Comparison of ENCODE assay signal across 19 mouse cellular contexts in the genomic region with DNA sequence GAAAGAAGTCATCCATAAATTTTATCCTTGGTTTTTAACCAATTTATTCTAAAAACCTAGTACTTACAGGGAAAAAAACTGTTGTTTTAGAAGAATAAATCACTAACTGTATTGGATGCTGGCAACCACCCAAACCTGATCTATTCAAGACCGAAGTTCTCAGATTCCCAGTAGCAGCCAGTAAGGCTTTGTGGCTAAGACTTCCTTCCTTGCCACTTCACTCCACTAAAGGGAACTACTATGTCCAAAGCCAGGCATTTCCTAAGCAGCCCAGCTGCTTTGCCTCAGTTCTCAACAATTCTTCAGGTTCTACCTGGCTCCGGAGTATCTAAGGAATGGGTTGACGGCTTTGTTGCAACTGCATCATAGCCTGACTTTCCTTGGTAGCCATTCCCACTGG. TPM values are rescaled to one million over a fixed set of nuclear protein-coding genes. Genes with fewer than 3 reads are reported as not detected.
DNase-seq lines count a peak whose midpoint lies in the region; ATAC-seq and TF ChIP-seq lines count a peak whose summit lies in the region.
"Had no signal": no experiment of that assay in that cellular context is flagged by ENCODE, and none has a peak within 500 bp of the region (broad histone marks: within the 10 kb centered on the region; RNA-seq: fewer than 3 reads in every experiment).

No protein-coding gene starts in this region.

- H3K9me3 ChIP-seq in heart, embryonic 13.5 days: no peaks in the 10 kb centered on the region
- H3K9me3 ChIP-seq in limb, embryonic 14.5 days (ENCODE audit: control insufficient read depth, low read length): no peaks in the 10 kb centered on the region
- H3K9me3 ChIP-seq in limb, embryonic 10.5 days (replicated peaks): no peaks in the 10 kb centered on the region
- H3K9me3 ChIP-seq: forebrain, embryonic 12.5 days; midbrain, embryonic 12.5 days had no signal

- H3K27ac ChIP-seq in heart, embryonic 13.5 days (replicated peaks): 0 out of 2 replicates have a peak overlapping the region, but pooled peaks have one; percentile 24
- no peak overlapping the region for H3K27ac ChIP-seq in limb, embryonic 14.5 days (replicated peaks; ENCODE audit: low read depth, low read length)
- H3K27ac ChIP-seq in limb, embryonic 10.5 days: no peak overlapping the region
- H3K27ac ChIP-seq: forebrain, embryonic 12.5 days; midbrain, embryonic 12.5 days had no signal

- H3K4me3 ChIP-seq in heart, embryonic 13.5 days: no peak overlapping the region
- no peak overlapping the region for H3K4me3 ChIP-seq in limb, embryonic 14.5 days (replicated peaks; ENCODE audit: low read length)
- no peak overlapping the region for H3K4me3 ChIP-seq in limb, embryonic 10.5 days
- H3K4me3 ChIP-seq: forebrain, embryonic 12.5 days; midbrain, embryonic 12.5 days had no signal

- H3K4me1 ChIP-seq in heart, embryonic 13.5 days: peaks cover 27% of the 10 kb centered on the region
- no peaks in the 10 kb centered on the region for H3K4me1 ChIP-seq in limb, embryonic 14.5 days (ENCODE audit: control insufficient read depth, insufficient read depth, low read length)
- H3K4me1 ChIP-seq in limb, embryonic 10.5 days: no peaks in the 10 kb centered on the region
- H3K4me1 ChIP-seq: forebrain, embryonic 12.5 days; midbrain, embryonic 12.5 days had no signal

- no peak for DNase-seq in heart, postnatal 36 days
- peak; percentile 19 for DNase-seq in limb, embryonic 14.5 days (ENCODE audit: low spot score)
- DNase-seq in limb, embryonic 10.5 days (ENCODE audit: low spot score): no peak
- DNase-seq in brain, embryonic 14.5 days (ENCODE audit: low read depth): peak; percentile 20
- DNase-seq in cerebellum, postnatal 36 days: no peak
- DNase-seq: adrenal gland, adult 2 months; cerebellum, adult 9-10 months; embryo, embryonic 11 days; kidney, adult 11 months; layer of hippocampus, postnatal 36 days; lung, adult 2 months; retina, postnatal 1 day; right cerebral cortex, postnatal 4 days had no signal

- intact Hi-C loops in heart, postnatal 36 days (cut with DNase I): no loop called here

- H3K9ac ChIP-seq in heart, embryonic 13.5 days: no peak overlapping the region
- H3K9ac ChIP-seq in limb, embryonic 14.5 days (ENCODE audit: low read depth, low read length, severe bottlenecking): no peak overlapping the region
- H3K9ac ChIP-seq: forebrain, embryonic 12.5 days; midbrain, embryonic 12.5 days had no signal

- 77% methylated on average over 3 of the region's 3 CpGs for WGBS in heart, embryonic 13.5 days
- WGBS in limb, embryonic 14.5 days: 77% methylated on average over 3 of the region's 3 CpGs
- 95% methylated on average over 3 of the region's 3 CpGs for WGBS in limb, embryonic 10.5 days

- no peak for TF ChIP-seq POLR2A in limb, embryonic 14.5 days (IDR thresholded peaks at IDR 0.05; ENCODE audit: borderline replicate concordance, extremely low read depth, insufficient read depth, insufficient read length)
- TF ChIP-seq POLR2A in brain, embryonic 14.5 days (IDR thresholded peaks at IDR 0.05; ENCODE audit: borderline replicate concordance, extremely low read depth, insufficient read depth, insufficient read length, poor library complexity, severe bottlenecking): no peak

- H3K4me2 ChIP-seq in heart, embryonic 13.5 days: no peak overlapping the region
- H3K4me2 ChIP-seq in limb, embryonic 14.5 days (replicated peaks; ENCODE audit: low read depth, low read length, severe bottlenecking): no peak overlapping the region
- H3K4me2 ChIP-seq: forebrain, embryonic 12.5 days; liver, embryonic 11.5 days; midbrain, embryonic 12.5 days had no signal

- ATAC-seq in heart, embryonic 13.5 days (ENCODE audit: extremely low read depth, insufficient number of reproducible peaks, low FRiP score, low TSS enrichment): no peak
- ATAC-seq in limb, embryonic 14.5 days (ENCODE audit: low FRiP score, low read depth): no peak
- ATAC-seq in hematopoietic stem cell, adult 5-6 weeks (replicated peaks in 1 of 2; ENCODE audit: insufficient read depth in 1 of 2, low FRiP score in 2 of 2, low TSS enrichment in 1 of 2, low read depth in 1 of 2, poor library complexity in 2 of 2, severe bottlenecking in 2 of 2): peak; percentile 64 to 78

- H3K27me3 ChIP-seq in heart, embryonic 13.5 days (replicated peaks): no peaks in the 10 kb centered on the region
- H3K27me3 ChIP-seq in limb, embryonic 14.5 days (ENCODE audit: control insufficient read depth, insufficient read depth, low read length): no peaks in the 10 kb centered on the region
- no peaks in the 10 kb centered on the region for H3K27me3 ChIP-seq in limb, embryonic 10.5 days (ENCODE audit: low read depth, poor library complexity, severe bottlenecking)
- H3K27me3 ChIP-seq: forebrain, embryonic 12.5 days; midbrain, embryonic 12.5 days had no signal

- TF ChIP-seq CTCF in brain, embryonic 14.5 days (IDR thresholded peaks at IDR 0.05; ENCODE audit: borderline replicate concordance, extremely low read depth, insufficient read depth, insufficient read length): no peak

- 0 out of 2 replicates have a peak, but pooled peaks cover 11% of the 10 kb centered on the region for H3K36me3 ChIP-seq in heart, embryonic 13.5 days
- H3K36me3 ChIP-seq in limb, embryonic 14.5 days (ENCODE audit: control insufficient read depth, insufficient read depth, low read length): no peaks in the 10 kb centered on the region
- H3K36me3 ChIP-seq in limb, embryonic 10.5 days: no peaks in the 10 kb centered on the region
- H3K36me3 ChIP-seq: forebrain, embryonic 12.5 days; midbrain, embryonic 12.5 days had no signal

RNA-seq across cellular contexts. Expression of a gene that starts 14.7 kb away (rescaled TPM):
- polyA plus RNA-seq in heart, embryonic 13.5 days (2015; fragmentation: Nextera tagmentation; extraction: Ambion mirVana): 65.6 and 70.2 TPM in 2 replicates
- 100 to 1,000 TPM; 184 to 233 TPM for total RNA-seq in heart, postnatal 36 days (2021)
- 2.6 and 3.3 TPM in 2 replicates for polyA plus RNA-seq in limb, embryonic 14.5 days (2012; rRNA removed)
- 6.5 and 8.6 TPM in 2 replicates for polyA plus RNA-seq in limb, embryonic 14.5 days (2014; fragmentation: Nextera tagmentation; extraction: Ambion mirVana)
- 3.2 and 4.0 TPM in 2 replicates for polyA plus RNA-seq in limb, embryonic 10.5 days (2016; fragmentation: Nextera tagmentation; extraction: Ambion mirVana)
- 6.5 and 9.7 TPM in 2 replicates for polyA plus RNA-seq in brain, embryonic 14.5 days (2012; rRNA removed)
- total RNA-seq in hematopoietic stem cell, adult 5-6 weeks (2017): not detected in 2 replicates
- total RNA-seq: monocyte, adult 5-6 weeks had no signal

Comparison
In these comparisons a context has a peak if more than half of its experiments do, and no peak if none do; other contexts are left out.
1. DNase-seq: peak in limb, embryonic 14.5 days (single experiment) and brain, embryonic 14.5 days (single experiment); none in heart, postnatal 36 days (0 of 2), limb, embryonic 10.5 days (single experiment) and cerebellum, postnatal 36 days (0 of 2).
2. ATAC-seq: peak in hematopoietic stem cell, adult 5-6 weeks (2 of 2); none in heart, embryonic 13.5 days (single experiment) and limb, embryonic 14.5 days (single experiment).